Mouse (Mus musculus) testis, adult 2 months (tissue): Measurements from ENCODE around the gene Cox5a. TPM values are rescaled to one million over a fixed set of nuclear protein-coding genes. Genes with fewer than 3 reads are reported as not detected.

Experiments
- H3K27ac ChIP-seq: fragments of 200-500 bp; 2 replicates; pipeline ENCODE4 v1.5.1; 2012; ENCODE audit warnings: low read depth, low read length; ENCODE audit not compliant: control insufficient read depth, insufficient read depth
- H3K27me3 ChIP-seq: fragments of 200-500 bp; 2 replicates; pipeline ENCODE4 v1.6.1; 2012; ENCODE audit warnings: mild to moderate bottlenecking, low read length, moderate library complexity; ENCODE audit not compliant: control insufficient read depth, insufficient read depth
- H3K36me3 ChIP-seq: fragments of 200-500 bp; 2 replicates; pipeline ENCODE4 v1.6.1; 2012; ENCODE audit warnings: mild to moderate bottlenecking, low read length; ENCODE audit not compliant: control insufficient read depth, insufficient read depth
- H3K4me1 ChIP-seq: fragments of 200-500 bp; 2 replicates; pipeline ENCODE4 v1.6.1; 2012; ENCODE audit warnings: low read length; ENCODE audit not compliant: control insufficient read depth, insufficient read depth
- H3K4me3 ChIP-seq: fragments of 200-500 bp; 2 replicates; pipeline ENCODE4 v1.5.1; 2012; ENCODE audit warnings: low read depth, mild to moderate bottlenecking, low read length, moderate library complexity, mixed read lengths; ENCODE audit not compliant: control insufficient read depth
- CTCF ChIP-seq: fragments of 200-500 bp; IDR thresholded peaks from 2 replicates; pipeline ENCODE4 v1.5.1; 2012; ENCODE audit warnings: low read depth, mild to moderate bottlenecking, inconsistent platforms, low read length, moderate library complexity; ENCODE audit not compliant: control insufficient read depth, insufficient read depth, insufficient replicate concordance
- POLR2A ChIP-seq: fragments of 200-500 bp; IDR thresholded peaks from 2 replicates; pipeline ENCODE4 v1.6.1; 2012; ENCODE audit warnings: low read depth, mild to moderate bottlenecking, inconsistent platforms, low read length, moderate library complexity; ENCODE audit not compliant: control insufficient read depth
- polyA plus RNA-seq: library from polyadenylated mRNA; depleted of rRNA; stranded (reverse); fragments of >200 nt; gene quantifications from 2 replicates; pipeline ENCODE4 v1.2.3, GENCODE M21; 2012

Gene Cox5a
- polyA plus RNA-seq, 1 experiment, result 335 TPM

DNA sequence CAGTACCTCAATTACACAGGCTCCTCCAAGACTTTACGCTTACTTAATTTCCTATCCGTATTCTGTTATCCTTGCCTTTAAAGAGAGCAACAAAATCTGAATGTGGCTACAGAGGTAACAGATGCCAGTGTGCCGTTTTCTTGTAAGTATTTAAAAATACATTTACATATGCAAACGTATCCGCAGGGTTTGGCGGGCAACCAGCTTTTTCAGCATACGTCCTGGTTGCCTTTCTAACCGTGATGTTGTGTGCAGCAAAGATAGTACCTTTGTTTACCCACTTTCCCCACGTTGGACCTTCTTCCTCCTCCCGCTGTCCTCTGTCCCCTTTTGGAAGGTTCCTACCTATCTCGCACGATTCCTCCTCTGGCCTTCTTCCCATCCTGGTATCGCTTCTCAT is 19.6 kb upstream of the Cox5a start:
- Histone ChIP-seq H3K36me3 (no peaks in the 10 kb centered on the region), H3K27ac (no peak overlapping the region), H3K4me3 (no peak overlapping the region), H3K4me1 (peaks cover 15% of the 10 kb centered on the region), H3K27me3 (no peaks in the 10 kb centered on the region)
- TF ChIP-seq CTCF (no peak), POLR2A (no peak)

DNA sequence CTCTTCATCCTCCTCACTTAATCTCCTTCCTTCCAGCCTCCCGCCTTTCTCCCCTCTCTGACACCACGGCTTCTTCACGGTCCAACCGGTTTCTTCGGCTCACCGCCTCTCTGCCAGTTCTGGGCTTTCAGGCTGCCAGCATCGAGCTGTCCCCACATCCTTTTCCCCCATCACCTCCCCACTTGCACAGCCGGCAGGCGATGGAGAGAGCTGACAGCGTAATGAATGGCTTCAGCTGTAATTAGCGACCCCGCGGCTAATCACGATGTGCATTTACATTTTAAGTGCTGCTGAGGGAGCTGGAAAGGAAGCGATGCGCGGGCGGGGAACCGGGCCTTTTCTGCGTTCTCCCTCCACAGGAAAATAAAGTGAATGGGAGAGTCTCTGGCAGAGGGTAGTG is 19.2 kb upstream of the Cox5a start:
- H3K27ac ChIP-seq, result no peak overlapping the region

DNA sequence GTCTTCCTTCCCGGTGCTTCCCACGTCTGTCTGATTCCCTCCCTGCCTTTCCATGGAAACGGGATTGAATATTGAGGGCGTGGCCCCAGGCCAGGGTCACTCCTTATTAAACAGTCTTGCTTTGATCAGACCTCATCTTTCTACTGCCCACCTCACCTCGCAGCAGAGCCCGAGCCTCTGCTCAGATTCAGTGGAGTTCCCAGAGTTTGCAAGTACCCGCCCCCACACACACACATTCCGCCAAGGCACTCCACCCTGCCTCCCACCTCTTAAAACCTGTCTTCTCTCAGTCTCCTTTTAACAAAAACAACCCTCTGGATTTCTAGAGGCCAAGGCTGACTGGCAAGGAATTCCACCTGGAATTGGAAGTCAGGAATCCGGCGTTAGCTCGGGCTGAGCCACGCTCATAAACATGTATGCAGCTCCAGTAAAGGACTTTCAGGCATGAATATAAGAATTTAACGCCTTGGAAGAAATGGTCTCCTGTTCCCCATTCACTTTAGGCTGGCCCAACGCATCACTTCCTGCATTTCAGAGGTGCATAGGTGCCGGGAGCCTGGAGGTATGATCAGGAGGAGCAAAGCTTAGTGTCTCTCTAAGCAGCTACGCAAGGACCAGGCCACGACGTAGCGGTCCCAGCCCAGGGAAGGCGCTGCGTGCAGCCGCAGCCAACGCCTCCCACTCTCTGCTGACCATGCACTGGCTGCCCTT is 18.0 kb upstream of the Cox5a start:
- no peak overlapping the region; the same call in 1 of the 2 replicates for H3K4me3 ChIP-seq

More for the DNA sequence above, 19.2 kb upstream of the Cox5a start:
- Histone ChIP-seq H3K27me3 (no peaks in the 10 kb centered on the region), H3K4me3 (no peak overlapping the region), H3K4me1 (peaks cover 15% of the 10 kb centered on the region), H3K36me3 (no peaks in the 10 kb centered on the region)
- TF ChIP-seq CTCF (no peak), POLR2A (no peak)

DNA sequence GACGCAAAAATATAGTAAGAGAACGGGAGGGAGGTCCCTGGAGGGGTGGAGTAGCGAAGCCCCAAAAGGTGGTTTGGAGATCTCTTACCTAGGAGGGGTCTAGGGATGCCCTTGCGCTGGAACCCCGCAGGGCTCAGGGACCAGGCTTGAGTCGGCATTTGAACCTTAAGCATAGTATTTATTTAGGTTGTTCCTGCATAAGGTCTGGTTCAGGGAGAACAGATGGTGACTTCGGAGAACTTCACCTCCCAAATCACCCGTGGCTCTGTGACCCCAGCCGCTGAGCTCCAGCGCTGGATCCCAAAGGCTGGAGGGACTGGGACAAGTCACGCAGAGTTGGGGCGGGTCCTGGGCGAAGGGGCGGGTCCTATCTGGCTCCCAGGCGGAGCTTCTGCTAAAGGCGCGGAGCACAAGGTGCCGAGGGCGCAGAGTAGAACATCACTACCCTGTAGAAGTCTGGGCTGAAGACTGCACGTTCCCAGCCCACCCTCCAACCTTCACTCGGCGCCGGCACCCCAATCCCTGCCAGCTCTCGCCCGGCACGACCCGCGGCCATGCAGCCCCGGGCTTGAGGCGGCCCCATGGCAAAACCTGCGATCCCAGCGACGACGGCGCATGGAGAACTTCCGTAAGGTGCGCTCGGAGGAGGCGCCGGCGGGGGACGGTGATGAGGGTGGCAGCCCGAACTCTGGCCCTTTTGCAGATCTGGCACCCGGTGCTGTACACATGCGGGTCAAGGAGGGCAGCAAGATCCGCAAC is 17.3 kb upstream of the Cox5a start, which contains the start of gene Rpp25:
TSS of gene Rpp25 (plus strand) at position 405 of the 759 bp plus-strand sequence.
- TF ChIP-seq CTCF, result no peak
- TF ChIP-seq POLR2A, result no peak
- H3K4me3 ChIP-seq, result peak within 1 kb of the TSS; percentile 70
- no peak within 1 kb of the TSS for H3K27ac ChIP-seq
- no peaks in the 10 kb centered on the region for H3K36me3 ChIP-seq
- peaks cover 15% of the 10 kb centered on the region for H3K4me1 ChIP-seq
- no peaks in the 10 kb centered on the region for H3K27me3 ChIP-seq

More for the DNA sequence above, 18.0 kb upstream of the Cox5a start:
- peaks cover 15% of the 10 kb centered on the region for H3K4me1 ChIP-seq
- no peaks in the 10 kb centered on the region for H3K36me3 ChIP-seq
- TF ChIP-seq CTCF, result no peak
- TF ChIP-seq POLR2A, result no peak
- H3K27ac ChIP-seq, result no peak overlapping the region
- H3K27me3 ChIP-seq, result no peaks in the 10 kb centered on the region

DNA sequence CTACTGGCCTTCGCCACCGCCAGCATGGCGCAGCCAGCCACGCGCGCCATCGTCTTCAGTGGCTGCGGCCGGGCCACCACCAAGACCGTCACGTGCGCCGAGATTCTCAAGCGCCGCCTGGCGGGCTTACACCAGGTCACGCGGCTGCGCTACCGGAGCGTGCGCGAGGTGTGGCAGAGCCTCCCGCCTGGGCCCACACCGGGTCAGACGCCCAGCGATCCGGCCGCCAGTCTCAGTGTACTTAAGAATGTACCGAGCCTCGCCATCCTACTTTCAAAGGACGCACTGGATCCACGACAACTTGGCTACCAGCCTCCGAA is 16.7 kb upstream of the Cox5a start:
- Histone ChIP-seq H3K36me3 (no peaks in the 10 kb centered on the region), H3K4me1 (peaks cover 15% of the 10 kb centered on the region), H3K27ac (no peak overlapping the region), H3K27me3 (no peaks in the 10 kb centered on the region), H3K4me3 (peak overlapping the region; percentile 70)
- TF ChIP-seq POLR2A, result no peak
- no peak for TF ChIP-seq CTCF

DNA sequence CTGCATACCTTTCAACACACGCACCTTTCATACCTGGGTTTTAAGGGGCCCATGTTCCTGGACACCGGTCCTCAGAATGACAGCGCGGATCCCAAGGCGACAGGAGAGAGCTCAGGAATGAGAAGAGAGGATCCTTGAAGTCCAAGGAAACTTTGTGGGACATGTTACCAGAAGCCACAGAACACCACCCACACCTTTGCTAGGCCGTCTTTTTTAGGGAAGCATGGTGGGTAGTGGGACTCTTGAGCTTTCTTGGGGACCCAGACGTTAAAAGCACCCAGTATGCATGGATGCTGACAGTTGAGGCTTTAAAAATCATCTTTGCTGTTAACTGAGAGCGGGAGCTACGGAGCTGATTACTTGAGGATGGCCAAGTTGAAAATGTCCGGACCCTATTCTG is 16.2 kb upstream of the Cox5a start:
- Histone ChIP-seq H3K36me3 (no peaks in the 10 kb centered on the region), H3K27me3 (no peaks in the 10 kb centered on the region), H3K27ac (no peak overlapping the region), H3K4me1 (peaks cover 15% of the 10 kb centered on the region), H3K4me3 (peak overlapping the region; percentile 70; the same call in 1 of the 2 replicates)
- TF ChIP-seq POLR2A (no peak), CTCF (no peak)

DNA sequence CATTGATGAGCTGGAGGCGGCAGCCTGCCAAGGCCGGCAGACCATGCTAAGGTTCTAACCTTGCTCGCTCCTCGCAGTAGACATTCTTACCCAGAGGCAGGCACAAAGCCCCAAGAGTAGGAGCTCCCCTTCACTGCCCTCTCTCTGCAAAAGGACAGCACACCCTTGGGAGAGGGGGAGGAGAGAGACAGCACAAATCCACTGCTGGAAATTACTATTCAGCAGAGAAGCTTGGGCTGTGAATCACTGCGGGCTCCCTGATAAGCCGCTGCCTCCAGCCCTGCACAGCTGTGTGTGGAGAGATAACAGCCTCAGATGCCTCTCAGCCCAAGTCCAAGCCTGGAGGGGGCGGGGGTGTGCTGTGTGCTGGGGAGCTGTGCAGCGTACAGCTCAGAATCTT is 15.4 kb upstream of the Cox5a start:
- Histone ChIP-seq H3K27ac (no peak overlapping the region), H3K36me3 (no peaks in the 10 kb centered on the region), H3K4me3 (no peak overlapping the region), H3K4me1 (peaks cover 15% of the 10 kb centered on the region), H3K27me3 (no peaks in the 10 kb centered on the region)
- TF ChIP-seq CTCF (no peak), POLR2A (no peak)
